Mouse (Mus musculus): ENCODE data around the gene Gm6657. TPM values are rescaled to one million over a fixed set of nuclear protein-coding genes. Genes with fewer than 3 reads are reported as not detected.
A peak's percentile ranks its signal among the peaks of the same experiment; 100 is the strongest.

Gm6657 gene
- not detected for total RNA-seq (2021)
- long read RNA-seq, experiment 1: 0 reads
- long read RNA-seq, experiment 2: 0 reads

- DNase-seq (ENCODE audit: low spot score in 2 of 2): no peak
Measured at GRCm38 (mm10) chr12:78193942-78194341, at the start of gene Gm6657. TSS of gene Gm6657 (plus strand) at chr12:78194242.

- DNase-seq (ENCODE audit: low spot score in 2 of 2): no peak
Measured at GRCm38 (mm10) chr12:78153308-78154002, 40.6 kb upstream of the Gm6657 start.

- DNase-seq (ENCODE audit: low spot score in 2 of 2): no peak
Measured at GRCm38 (mm10) chr12:78170178-78170577, 23.9 kb upstream of the Gm6657 start.

GRCm38 (mm10) chr12:78173945-78174344, 20.1 kb upstream of the Gm6657 start:
- no peak for DNase-seq (ENCODE audit: low spot score in 2 of 2)

GRCm38 (mm10) chr12:78174671-78175070, 19.4 kb upstream of the Gm6657 start:
- DNase-seq (ENCODE audit: low spot score in 2 of 2): no peak

- DNase-seq (ENCODE audit: low spot score in 2 of 2): no peak
Measured at GRCm38 (mm10) chr12:78181452-78181851, 12.6 kb upstream of the Gm6657 start.

- DNase-seq (ENCODE audit: low spot score in 2 of 2): no peak
Measured at GRCm38 (mm10) chr12:78195368-78195767, 1.3 kb downstream of the Gm6657 start.

GRCm38 (mm10) chr12:78203646-78204045, 9.6 kb downstream of the Gm6657 start:
- DNase-seq (ENCODE audit: low spot score in 2 of 2): no peak

- peak in 1 of 2 experiments; percentile 25 for DNase-seq (ENCODE audit: low spot score in 2 of 2)
Measured at GRCm38 (mm10) chr12:78205915-78206570, 12.0 kb downstream of the Gm6657 start.

- DNase-seq (ENCODE audit: low spot score in 2 of 2): no peak
Measured at GRCm38 (mm10) chr12:78206571-78206960, 12.5 kb downstream of the Gm6657 start.

- DNase-seq (ENCODE audit: low spot score in 2 of 2): no peak
Measured at GRCm38 (mm10) chr12:78209856-78210255, 15.8 kb downstream of the Gm6657 start.

GRCm38 (mm10) chr12:78215490-78215889, 21.4 kb downstream of the Gm6657 start:
- no peak for DNase-seq (ENCODE audit: low spot score in 2 of 2)

- no peak for DNase-seq (ENCODE audit: low spot score in 2 of 2)
Measured at GRCm38 (mm10) chr12:78219191-78219825, 25.3 kb downstream of the Gm6657 start.

GRCm38 (mm10) chr12:78225707-78226518, 31.9 kb downstream of the Gm6657 start, which contains the start of gene Gphn:
TSS of gene Gphn (plus strand) at chr12:78226379.
- DNase-seq (ENCODE audit: low spot score in 2 of 2): peak; percentile 76 to 86

GRCm38 (mm10) chr12:78226519-78226875, 32.5 kb downstream of the Gm6657 start:
- peak in 1 of 2 experiments; percentile 80 for DNase-seq (ENCODE audit: low spot score in 2 of 2)

GRCm38 (mm10) chr12:78227021-78227932, 33.2 kb downstream of the Gm6657 start:
- peak; percentile 26 to 39 for DNase-seq (ENCODE audit: low spot score in 2 of 2)

GRCm38 (mm10) chr12:78228139-78228538, 34.1 kb downstream of the Gm6657 start:
- no peak for DNase-seq (ENCODE audit: low spot score in 2 of 2)

GRCm38 (mm10) chr12:78232560-78232959, 38.5 kb downstream of the Gm6657 start:
- no peak for DNase-seq (ENCODE audit: low spot score in 2 of 2)

- no peak for DNase-seq (ENCODE audit: low spot score in 2 of 2)
Measured at GRCm38 (mm10) chr12:78248366-78248765, 54.3 kb downstream of the Gm6657 start.

GRCm38 (mm10) chr12:78249151-78249550, 55.1 kb downstream of the Gm6657 start:
- DNase-seq (ENCODE audit: low spot score in 2 of 2): no peak

All from gastrocnemius, postnatal 4 days (tissue).